Mouse (Mus musculus): ENCODE data around the gene Bptf. TPM values are rescaled to one million over a fixed set of nuclear protein-coding genes. Genes with fewer than 3 reads are reported as not detected.

The Bptf gene
- total and polyA plus RNA-seq, 3 experiments: 22.1 to 63.9 (median 28.0) TPM

DNA sequence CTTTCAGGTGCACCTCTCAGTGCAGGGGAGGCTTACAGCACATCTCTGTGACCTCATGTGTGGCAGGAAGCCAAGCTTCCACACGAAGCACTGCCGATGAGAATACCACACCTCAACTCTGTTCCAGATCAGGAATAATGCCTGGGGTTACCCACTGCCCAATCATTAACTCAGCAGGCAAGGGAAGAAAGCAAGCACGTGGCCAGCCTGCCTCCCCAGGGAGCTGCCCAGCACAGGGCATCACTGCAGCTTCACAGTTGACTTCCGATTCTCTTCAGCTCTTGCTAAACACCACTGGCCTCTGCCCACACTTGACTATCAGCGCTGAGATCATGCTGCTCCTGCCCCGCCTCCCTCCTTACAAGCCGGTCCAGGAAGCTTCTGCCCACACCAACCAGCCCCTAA is 7.6 kb downstream of the Bptf start (continued):
- TF ChIP-seq NELFE (IDR thresholded peaks at IDR 0.05; ENCODE audit: low read depth, low read length): no peak
- TF ChIP-seq USF1 (IDR thresholded peaks at IDR 0.05; ENCODE audit: low read depth, low read length): peak; percentile 46
- TF ChIP-seq MXI1 (IDR thresholded peaks at IDR 0.05; ENCODE audit: low read depth, low read length): peak; percentile 83
- no peak for TF ChIP-seq HCFC1 (IDR thresholded peaks at IDR 0.05; ENCODE audit: low read depth, low read length)
- TF ChIP-seq ZMIZ1 (IDR thresholded peaks at IDR 0.05; ENCODE audit: low read depth, low read length): no peak

DNA sequence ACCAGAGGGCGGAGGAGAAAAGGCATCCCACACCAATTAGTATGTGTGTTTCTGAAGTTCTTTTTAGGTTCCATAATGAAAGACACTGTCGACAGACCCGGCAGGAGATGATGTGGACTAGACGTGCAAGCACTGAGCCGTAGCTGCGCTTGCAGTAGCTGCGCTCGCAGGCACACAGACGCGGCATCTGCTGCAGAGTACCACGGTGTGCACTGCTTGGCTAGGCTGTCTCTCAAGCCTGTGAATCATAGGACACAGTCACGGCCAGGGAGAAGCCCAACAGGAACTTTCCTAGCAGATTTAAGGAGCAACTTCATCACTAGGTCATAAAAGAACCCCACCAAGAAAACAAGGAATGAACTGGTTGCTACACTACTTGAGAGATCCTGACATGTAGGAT is 14.1 kb downstream of the Bptf start:
- Histone ChIP-seq H3K79me2 (replicated peaks; ENCODE audit: control insufficient read depth, extremely low read depth, insufficient read depth, poor library complexity, severe bottlenecking) (peaks cover 63% of the 10 kb centered on the region), H3K27me3 (replicated peaks) (no peaks in the 10 kb centered on the region), H3K36me3 (replicated peaks in 1 of 2; ENCODE audit: control insufficient read depth in 1 of 2, insufficient read depth in 1 of 2, low read length in 1 of 2) (peaks cover 0 to 44% of the 10 kb centered on the region in 2 experiments), H3K9ac (ENCODE audit: insufficient read depth, low read depth) (no peak overlapping the region), H3K4me3 (replicated peaks in 1 of 3; ENCODE audit: low read depth in 2 of 3, low read length in 2 of 3, poor library complexity in 1 of 3) (no peak overlapping the region), H3K4me1 (ENCODE audit: control insufficient read depth in 1 of 2, insufficient read depth in 2 of 2) (peaks cover 4 to 49% of the 10 kb centered on the region in 2 experiments; a peak in 3 of 4 replicates), H3K27ac (ENCODE audit: insufficient read depth, low read depth) (no peak overlapping the region), H3K9me3 (replicated peaks; ENCODE audit: low read length) (no peaks in the 10 kb centered on the region), H3K4me2 (ENCODE audit: insufficient read depth, low read depth, poor library complexity, severe bottlenecking) (no peak overlapping the region)
- TF ChIP-seq CHD1 (IDR thresholded peaks at IDR 0.05; ENCODE audit: low read depth, low read length) (no peak), JUN (IDR thresholded peaks at IDR 0.05; ENCODE audit: insufficient read depth, low read depth, low read length) (no peak), SIN3A (IDR thresholded peaks at IDR 0.05; ENCODE audit: low read length) (no peak), CHD2 (IDR thresholded peaks at IDR 0.05; ENCODE audit: low read length) (no peak), ZNF384 (IDR thresholded peaks at IDR 0.05; ENCODE audit: low read depth, low read length) (no peak), MAZ (IDR thresholded peaks at IDR 0.05; ENCODE audit: low read depth, low read length) (no peak), IRF4 (IDR thresholded peaks at IDR 0.05; ENCODE audit: low read depth, low read length) (no peak), TCF12 (IDR thresholded peaks at IDR 0.05; ENCODE audit: low read depth, low read length) (no peak), JUND (conservative IDR thresholded peaks at IDR 0.05; ENCODE audit: low read depth, low read length) (no peak), POLR2AphosphoS2 (IDR thresholded peaks at IDR 0.05; ENCODE audit: low read depth, low read length) (no peak), RCOR1 (conservative IDR thresholded peaks at IDR 0.05; ENCODE audit: low read depth, low read length) (no peak), CTCF (conservative IDR thresholded peaks at IDR 0.05 in 1 of 2, IDR thresholded peaks at IDR 0.05 in 1 of 2; ENCODE audit: low read depth in 2 of 2, low read length in 2 of 2) (no peak), HCFC1 (IDR thresholded peaks at IDR 0.05; ENCODE audit: low read depth, low read length) (no peak)
- DNase-seq (ENCODE audit: extremely low read depth): no peak
- dilution Hi-C loops (cut with MboI; ENCODE audit: extremely low pct_ligation_motif_present, extremely low pct_unique_long_range_greater_than_20kb, low sequenced_read_pairs): no loop called here
- in situ Hi-C loops (cut with MboI; ENCODE audit: low pct_ligation_motif_present, low pct_unique_long_range_greater_than_20kb, low sequenced_read_pairs): no loop called here

DNA sequence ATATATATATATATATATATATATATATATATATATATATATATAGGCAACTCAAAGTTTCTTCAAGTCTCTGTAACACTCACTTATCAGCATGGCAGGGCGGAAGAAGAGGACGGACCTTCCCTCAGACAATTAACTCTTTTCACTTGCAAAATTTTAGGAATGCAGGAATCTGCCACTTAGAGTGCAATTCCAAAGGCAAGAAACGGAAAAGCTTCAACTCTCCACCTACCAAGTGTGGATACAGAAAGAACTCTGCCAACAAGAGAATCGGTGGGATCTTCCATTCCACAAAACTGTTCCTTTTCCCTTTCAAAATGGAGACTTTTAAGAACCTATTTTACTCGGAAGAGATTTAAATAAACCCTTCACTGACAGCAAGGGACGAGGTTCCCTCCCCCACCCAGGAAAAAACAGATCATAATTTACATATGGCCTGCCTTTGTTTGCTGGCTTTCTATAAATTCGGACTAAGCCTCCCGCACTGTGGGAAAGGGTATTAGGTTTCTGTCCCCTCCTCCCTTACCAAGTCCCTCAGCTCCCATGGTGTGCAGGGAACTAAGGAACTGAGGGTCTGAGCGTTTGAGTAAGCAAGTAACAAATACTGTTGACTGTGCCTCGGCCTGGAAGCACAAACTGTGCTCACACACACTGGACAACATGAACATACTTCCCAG is 17.9 kb downstream of the Bptf start:
- TF ChIP-seq RAD21 (IDR thresholded peaks at IDR 0.05; ENCODE audit: low read depth, low read length) (no peak), SIN3A (IDR thresholded peaks at IDR 0.05; ENCODE audit: low read length) (no peak), ZNF384 (IDR thresholded peaks at IDR 0.05; ENCODE audit: low read depth, low read length) (no peak), POLR2A (IDR thresholded peaks at IDR 0.05; ENCODE audit: low read depth, low read length) (no peak), KAT2A (IDR thresholded peaks at IDR 0.05; ENCODE audit: insufficient replicate concordance, low read length) (no peak), GABPA (IDR thresholded peaks at IDR 0.05; ENCODE audit: insufficient replicate concordance, low read depth, low read length) (no peak), ZC3H11A (IDR thresholded peaks at IDR 0.05; ENCODE audit: low read depth, low read length) (no peak), ELF1 (IDR thresholded peaks at IDR 0.05; ENCODE audit: low read depth, low read length) (no peak), MEF2A (IDR thresholded peaks at IDR 0.05; ENCODE audit: borderline replicate concordance, low read depth, low read length) (no peak), MAFK (IDR thresholded peaks at IDR 0.05; ENCODE audit: insufficient replicate concordance, low read length) (no peak), CHD2 (IDR thresholded peaks at IDR 0.05; ENCODE audit: low read length) (no peak), NELFE (IDR thresholded peaks at IDR 0.05; ENCODE audit: low read depth, low read length) (no peak), PAX5 (IDR thresholded peaks at IDR 0.05; ENCODE audit: low read length) (no peak), TCF12 (IDR thresholded peaks at IDR 0.05; ENCODE audit: low read depth, low read length) (no peak)
- H3K27me3 ChIP-seq (replicated peaks): no peaks in the 10 kb centered on the region
- H3K36me3 ChIP-seq (replicated peaks in 1 of 2; ENCODE audit: control insufficient read depth in 1 of 2, insufficient read depth in 1 of 2, low read length in 1 of 2): peaks cover 13 to 51% of the 10 kb centered on the region in 2 experiments
- no peak overlapping the region for H3K27ac ChIP-seq (ENCODE audit: insufficient read depth, low read depth)
- DNase-seq (ENCODE audit: extremely low read depth): no peak
- H3K4me3 ChIP-seq (replicated peaks in 1 of 3; ENCODE audit: low read depth in 2 of 3, low read length in 2 of 3, poor library complexity in 1 of 3): no peak overlapping the region
- peaks cover 4 to 45% of the 10 kb centered on the region in 2 experiments; a peak in 3 of 4 replicates for H3K4me1 ChIP-seq (ENCODE audit: control insufficient read depth in 1 of 2, insufficient read depth in 2 of 2)
- no peak overlapping the region for H3K9ac ChIP-seq (ENCODE audit: insufficient read depth, low read depth)
- dilution Hi-C loops (cut with MboI; ENCODE audit: extremely low pct_ligation_motif_present, extremely low pct_unique_long_range_greater_than_20kb, low sequenced_read_pairs): no loop called here
- no peak overlapping the region for H3K4me2 ChIP-seq (ENCODE audit: insufficient read depth, low read depth, poor library complexity, severe bottlenecking)
- H3K79me2 ChIP-seq (replicated peaks; ENCODE audit: control insufficient read depth, extremely low read depth, insufficient read depth, poor library complexity, severe bottlenecking): peaks cover 45% of the 10 kb centered on the region
- in situ Hi-C loops (cut with MboI; ENCODE audit: low pct_ligation_motif_present, low pct_unique_long_range_greater_than_20kb, low sequenced_read_pairs): no loop called here
- H3K9me3 ChIP-seq (replicated peaks; ENCODE audit: low read length): no peaks in the 10 kb centered on the region

Measured in CH12.LX (cell line).